7 mouse cellular contexts compared by ENCODE assay signal in the genomic region with DNA sequence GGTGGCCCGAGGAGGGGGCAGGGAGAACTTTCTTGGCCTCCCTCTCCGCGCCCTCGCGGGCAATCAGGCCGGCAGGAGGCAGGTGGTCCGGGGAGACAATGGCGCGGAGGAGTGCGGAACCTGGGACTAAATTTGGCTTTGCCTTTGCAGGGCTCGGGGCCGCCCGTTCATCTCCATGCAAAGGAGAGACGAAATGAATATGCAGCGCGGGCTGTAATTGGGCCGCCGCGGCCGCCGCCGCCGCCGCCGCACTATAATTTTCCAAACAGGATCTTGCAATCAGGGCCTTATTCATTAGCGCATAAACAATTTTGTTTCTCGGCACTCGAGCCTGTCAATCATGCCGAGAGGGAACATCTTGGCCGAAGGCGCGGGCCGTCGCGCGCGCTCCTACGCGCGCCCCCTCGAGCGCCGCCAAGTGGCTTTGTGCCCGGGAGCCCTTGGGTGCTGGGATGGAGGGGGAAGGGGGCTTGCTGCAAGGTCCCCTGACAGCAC. TPM values are rescaled to one million over a fixed set of nuclear protein-coding genes. Genes with fewer than 3 reads are reported as not detected.
DNase-seq lines count a peak whose midpoint lies in the region; ATAC-seq and TF ChIP-seq lines count a peak whose summit lies in the region.

No protein-coding gene starts in this region.

- H3K27ac ChIP-seq in testis, adult 2 months (ENCODE audit: control insufficient read depth, insufficient read depth, low read depth, low read length) = no peak overlapping the region
- H3K27ac ChIP-seq in forebrain, embryonic 12.5 days = peak overlapping the region; percentile 67
- H3K27ac ChIP-seq in lung, embryonic 14.5 days (ENCODE audit: low read depth) = no peak overlapping the region

- DNase-seq in testis, postnatal 10 days (ENCODE audit: low spot score) = no peak
- peak; percentile 44 to 56 for DNase-seq in kidney, postnatal 4 days
- DNase-seq in lung, embryonic 14.5 days = peak; percentile 60
- peak; percentile 66 to 69 for DNase-seq in right cerebral cortex, postnatal 10 days (ENCODE audit: low spot score in 2 of 2)
- no peak for DNase-seq in cerebellum, adult 11-12 months

- H3K9me3 ChIP-seq in forebrain, embryonic 12.5 days = no peaks in the 10 kb centered on the region
- H3K9me3 ChIP-seq in lung, embryonic 14.5 days (ENCODE audit: low read depth, low read length) = no peaks in the 10 kb centered on the region

- peak overlapping the region; percentile 64 for H3K4me3 ChIP-seq in testis, adult 2 months (ENCODE audit: control insufficient read depth, low read depth, low read length)
- peak overlapping the region; percentile 41 for H3K4me3 ChIP-seq in forebrain, embryonic 12.5 days (replicated peaks)
- H3K4me3 ChIP-seq in lung, embryonic 14.5 days (ENCODE audit: low read depth, low read length) = peak overlapping the region; percentile 32

- TF ChIP-seq CTCF in testis, adult 2 months (IDR thresholded peaks at IDR 0.05; ENCODE audit: control insufficient read depth, insufficient read depth, insufficient replicate concordance, low read depth, low read length) = no peak
- TF ChIP-seq CTCF in lung, embryonic 14.5 days (IDR thresholded peaks at IDR 0.05; ENCODE audit: low read depth) = no peak

- peak overlapping the region; percentile 58 for H3K9ac ChIP-seq in forebrain, embryonic 12.5 days
- H3K9ac ChIP-seq in lung, embryonic 14.5 days = peak overlapping the region; percentile 53

- peak; percentile 39 for ATAC-seq in forebrain, embryonic 12.5 days (ENCODE audit: low FRiP score)
- ATAC-seq in lung, embryonic 14.5 days (ENCODE audit: insufficient read depth) = peak; percentile 41; the same call in 1 of the 2 replicates

- H3K27me3 ChIP-seq in testis, adult 2 months (ENCODE audit: control insufficient read depth, insufficient read depth, low read length) = no peaks in the 10 kb centered on the region
- H3K27me3 ChIP-seq in forebrain, embryonic 12.5 days = peaks cover 32% of the 10 kb centered on the region
- peaks cover 9% of the 10 kb centered on the region for H3K27me3 ChIP-seq in lung, embryonic 14.5 days (ENCODE audit: insufficient read depth, low read length)

- no peak for TF ChIP-seq POLR2A in testis, adult 2 months (IDR thresholded peaks at IDR 0.05; ENCODE audit: control insufficient read depth, low read depth, low read length)

- H3K4me1 ChIP-seq in testis, adult 2 months (ENCODE audit: control insufficient read depth, insufficient read depth, low read length) = peaks cover 9% of the 10 kb centered on the region
- H3K4me1 ChIP-seq in forebrain, embryonic 12.5 days = peaks cover 12% of the 10 kb centered on the region; the same call in 1 of the 2 replicates
- no peaks in the 10 kb centered on the region; the same call in 1 of the 2 replicates for H3K4me1 ChIP-seq in lung, embryonic 14.5 days (ENCODE audit: insufficient read depth)

- WGBS in forebrain, embryonic 12.5 days = under 1% methylated on average over 44 of the region's 44 CpGs
- under 1% methylated on average over 44 of the region's 44 CpGs for WGBS in lung, embryonic 14.5 days

- peak overlapping the region; percentile 81 for H3K4me2 ChIP-seq in forebrain, embryonic 12.5 days
- H3K4me2 ChIP-seq in lung, embryonic 14.5 days = peak overlapping the region; percentile 64

- H3K36me3 ChIP-seq in testis, adult 2 months (ENCODE audit: control insufficient read depth, insufficient read depth, low read length) = no peaks in the 10 kb centered on the region
- H3K36me3 ChIP-seq in forebrain, embryonic 12.5 days (replicated peaks) = no peaks in the 10 kb centered on the region
- no peaks in the 10 kb centered on the region for H3K36me3 ChIP-seq in lung, embryonic 14.5 days (ENCODE audit: insufficient read depth)

RNA-seq across cellular contexts. Expression of gene Ttll11, which starts 31.7 kb away (rescaled TPM):
- 47.1 and 47.6 TPM in 2 replicates for polyA plus RNA-seq in testis, adult 2 months (2012; rRNA removed)
- 2.9 and 3.8 TPM in 2 replicates for polyA plus RNA-seq in forebrain, embryonic 12.5 days (2016; fragmentation: Nextera tagmentation; extraction: Ambion mirVana)
- polyA plus RNA-seq in lung, embryonic 14.5 days (2014; fragmentation: Nextera tagmentation; extraction: Ambion mirVana) = 1.2 TPM in 2 replicates

RNA-seq across cellular contexts. Expression of gene Ndufa8, which starts 37.8 kb away (rescaled TPM):
- polyA plus RNA-seq in testis, adult 2 months (2012; rRNA removed) = 78.4 and 80.8 TPM in 2 replicates
- polyA plus RNA-seq in forebrain, embryonic 12.5 days (2016; fragmentation: Nextera tagmentation; extraction: Ambion mirVana) = 161 and 169 TPM in 2 replicates
- polyA plus RNA-seq in lung, embryonic 14.5 days (2014; fragmentation: Nextera tagmentation; extraction: Ambion mirVana) = 247 TPM in 2 replicates

RNA-seq across cellular contexts. Expression of gene Morn5, which starts 37.9 kb away (rescaled TPM):
- polyA plus RNA-seq in testis, adult 2 months (2012; rRNA removed) = 492 and 524 TPM in 2 replicates
- 0.69 and 1.3 TPM in 2 replicates for polyA plus RNA-seq in forebrain, embryonic 12.5 days (2016; fragmentation: Nextera tagmentation; extraction: Ambion mirVana)
- polyA plus RNA-seq in lung, embryonic 14.5 days (2014; fragmentation: Nextera tagmentation; extraction: Ambion mirVana) = 0.54 and 1.0 TPM in 2 replicates

Comparison
In these comparisons a context has a peak if more than half of its experiments do, and no peak if none do; other contexts are left out.
1. DNase-seq: peak in kidney, postnatal 4 days (2 of 2), lung, embryonic 14.5 days (single experiment) and right cerebral cortex, postnatal 10 days (2 of 2); none in testis, postnatal 10 days (single experiment) and cerebellum, adult 11-12 months (single experiment).
2. RNA of gene Morn5, which starts 37.9 kb away (polyA plus RNA-seq): 492 to 524 TPM in testis, adult 2 months; 0.69 to 1.3 TPM in forebrain, embryonic 12.5 days and 0.54 to 1.0 TPM in lung, embryonic 14.5 days; every median in the first group is over 100 times any median in the second.
3. Peak in every context shown above with its lines, with median percentiles within 50 percentile points of each other: H3K4me3 ChIP-seq.